Mouse (Mus musculus) liver, postnatal 0 days (tissue): ENCODE measurements at regions not wholly inside any gene's neighbourhood (a gene's known extent, or its start where the extent isn't known, plus 50 kb on each side); places are given as distances from the start of the nearest gene placed in this dataset.

ENCODE experiments used
- CTCF ChIP-seq: sonication (generic); IDR thresholded peaks from 2 replicates; pipeline ENCODE4 v1.5.1; 2016; ENCODE audit warnings: antibody characterized with exemption, low read depth
- EP300 ChIP-seq: IDR thresholded peaks from 2 replicates; pipeline ENCODE4 v1.6.1; 2016; ENCODE audit warnings: antibody characterized with exemption, low read depth, mild to moderate bottlenecking

GRCm38 (mm10) chr16:76950836-76951486 lies 62.5 kb upstream of the Usp25 start:
- TF ChIP-seq CTCF (no peak), EP300 (no peak)
